Mouse (Mus musculus) heart, adult 2 months (tissue): ENCODE data around the gene Pcdh19.
A peak's percentile ranks its signal among the peaks of the same experiment; 100 is the strongest.

Source experiments
- CTCF ChIP-seq: fragments of 200-600 bp; IDR thresholded peaks from 2 replicates; pipeline ENCODE4 v1.8.1; 2022; ENCODE audit warnings: antibody characterized with exemption, mild to moderate bottlenecking, moderate library complexity
- EP300 ChIP-seq: fragments of 200-500 bp; IDR thresholded peaks from 2 replicates; pipeline ENCODE4 v1.6.1; 2011; ENCODE audit warnings: low read depth, low read length, control low read depth; ENCODE audit not compliant: insufficient read depth
- POLR2A ChIP-seq: fragments of 200-500 bp; IDR thresholded peaks from 2 replicates; pipeline ENCODE4 v1.6.1; 2011; ENCODE audit warnings: mild to moderate bottlenecking, low read depth, low read length, control low read depth; ENCODE audit not compliant: insufficient read depth

DNA sequence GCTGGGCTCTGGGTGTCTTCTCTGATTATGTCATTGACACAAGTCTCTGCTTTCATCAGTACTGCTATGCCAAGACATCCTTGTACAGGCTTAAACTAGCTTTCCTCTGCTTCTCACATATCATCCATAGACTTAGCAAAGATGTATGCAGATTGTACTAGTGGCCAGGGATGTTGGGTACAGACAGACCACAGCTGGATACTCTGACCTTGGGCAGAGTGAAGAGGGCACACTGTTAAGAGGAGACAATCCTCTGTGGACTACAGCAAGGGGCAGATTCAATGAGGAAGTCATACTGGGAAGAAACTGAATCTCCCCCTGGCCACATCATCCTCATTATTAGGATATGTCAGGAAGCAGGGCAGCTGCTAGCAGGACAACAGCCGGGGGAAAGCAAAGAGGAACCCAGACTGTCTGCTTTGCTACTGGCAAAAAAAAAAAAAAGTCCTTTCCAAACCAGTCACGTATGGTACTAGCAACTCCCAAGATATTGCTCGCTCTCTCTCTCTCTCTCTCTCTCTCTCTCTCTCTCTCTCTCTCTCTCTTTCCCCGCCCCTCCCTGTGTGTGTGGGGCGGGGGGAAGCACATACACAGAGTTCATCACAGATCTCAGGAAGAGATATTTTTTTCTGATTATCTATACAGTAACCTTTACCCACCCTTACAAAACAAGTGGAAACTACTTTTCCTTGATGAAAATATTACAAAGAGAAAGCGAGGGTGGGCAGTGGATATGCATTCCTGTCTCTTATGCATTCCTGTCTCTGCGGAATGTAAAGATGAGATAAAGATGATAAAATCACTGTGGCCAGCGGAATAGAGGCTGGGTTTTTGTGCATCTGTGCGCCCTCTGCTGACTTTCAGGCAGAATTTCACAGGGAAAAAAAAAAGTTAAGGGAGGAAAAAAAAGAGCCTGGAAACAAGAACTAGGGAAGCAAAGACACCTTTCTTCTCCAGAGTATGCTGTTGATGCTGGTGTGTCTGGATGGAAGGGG, 31.2 kb downstream of the Pcdh19 start:
- TF ChIP-seq CTCF (peak; percentile 74), POLR2A (no peak), EP300 (no peak)
